Mouse (Mus musculus) MEL (cell line): ENCODE data around the gene Dmtf1. TPM values are rescaled to one million over a fixed set of nuclear protein-coding genes. Genes with fewer than 3 reads are reported as not detected.

ENCODE experiments used
- DNase-seq: peaks from one replicate; pipeline ENCODE4 v3.0.0; 2011; ENCODE audit warnings: low read depth, low spot score
- H3K27ac ChIP-seq: 2 replicates; pipeline ENCODE4 v1.5.1; 2012; ENCODE audit warnings: low read depth, mild to moderate bottlenecking, control low read depth, low read length, moderate library complexity; ENCODE audit not compliant: control insufficient read depth
- H3K27me3 ChIP-seq, 2 experiments: fragments of 150-350 bp in 1 of 2; sonication (generic) in 1 of 2; 2 replicates each; pipeline ENCODE4 v1.6.1; 2012; ENCODE audit warnings: low read length in 2 of 2, mild to moderate bottlenecking in 2 of 2, improper control_type of control experiment in 1 of 2, moderate library complexity in 1 of 2; ENCODE audit not compliant: insufficient read depth in 2 of 2, control insufficient read depth in 1 of 2
- H3K36me3 ChIP-seq, 2 experiments: 2 replicates each; pipeline ENCODE4 v1.6.1; 2012 to 2014; ENCODE audit warnings: low read length in 2 of 2, improper control_type of control experiment in 1 of 2, inconsistent platforms in 1 of 2, mild to moderate bottlenecking in 1 of 2; ENCODE audit not compliant: insufficient read depth in 2 of 2, control insufficient read depth in 1 of 2
- H3K4me1 ChIP-seq, 2 experiments: fragments of 150-350 bp in 1 of 2; sonication (generic) in 1 of 2; 2 replicates each; pipeline ENCODE4 v1.6.1; 2012; ENCODE audit warnings: low read length in 2 of 2, improper control_type of control experiment in 1 of 2, mild to moderate bottlenecking in 1 of 2; ENCODE audit not compliant: insufficient read depth in 2 of 2, control insufficient read depth in 1 of 2
- H3K4me3 ChIP-seq, 2 experiments: fragments of 150-350 bp in 1 of 2; sonication (generic) in 1 of 2; 2 replicates each; pipeline ENCODE4 v1.5.1; 2012; ENCODE audit warnings: low read depth in 2 of 2, low read length in 2 of 2, mild to moderate bottlenecking in 2 of 2, moderate library complexity in 2 of 2, control low read depth in 1 of 2, improper control_type of control experiment in 1 of 2; ENCODE audit not compliant: control insufficient read depth in 1 of 2, insufficient read depth in 1 of 2
- H3K79me2 ChIP-seq: 2 replicates; pipeline ENCODE4 v1.6.1; 2012; ENCODE audit warnings: mild to moderate bottlenecking, low read length, moderate library complexity; ENCODE audit not compliant: control insufficient read depth, poor library complexity, insufficient read depth
- H3K9ac ChIP-seq: 2 replicates; pipeline ENCODE4 v1.6.1; 2012; ENCODE audit warnings: low read depth, mild to moderate bottlenecking, control low read depth, low read length, moderate library complexity; ENCODE audit not compliant: control insufficient read depth, poor library complexity, severe bottlenecking
- H3K9me3 ChIP-seq: fragments of 150-350 bp; sonication (generic); replicated peaks from 2 replicates; pipeline ENCODE4 v1.6.1; 2012; ENCODE audit warnings: mild to moderate bottlenecking, low read length, improper control_type of control experiment, moderate library complexity; ENCODE audit not compliant: insufficient read depth
- CHD2 ChIP-seq: IDR thresholded peaks from 2 replicates; pipeline ENCODE4 v1.6.1; 2011; ENCODE audit warnings: low read length, improper control_type of control experiment
- CTCF ChIP-seq, 3 experiments: IDR thresholded peaks in 2 of 3; conservative IDR thresholded peaks in 1 of 3; 2 replicates each; pipeline ENCODE4 v1.5.1; 2011 to 2012; ENCODE audit warnings: low read length in 3 of 3, low read depth in 2 of 3, mild to moderate bottlenecking in 2 of 3, improper control_type of control experiment in 1 of 3, inconsistent platforms in 1 of 3, mixed read lengths in 1 of 3, moderate library complexity in 1 of 3; ENCODE audit not compliant: control insufficient read depth in 1 of 3, insufficient read depth in 1 of 3, poor library complexity in 1 of 3, severe bottlenecking in 1 of 3
- E2F4 ChIP-seq: IDR thresholded peaks from 2 replicates; pipeline ENCODE4 v1.6.1; 2011; ENCODE audit warnings: low read depth, low read length, improper control_type of control experiment, borderline replicate concordance
- ELF1 ChIP-seq: IDR thresholded peaks from 2 replicates; pipeline ENCODE4 v1.6.1; 2014; ENCODE audit warnings: low read depth, mild to moderate bottlenecking, inconsistent platforms, low read length, improper control_type of control experiment, moderate library complexity
- EP300 ChIP-seq, 2 experiments: IDR thresholded peaks; 2 replicates each; pipeline ENCODE4 v1.6.1; 2011; ENCODE audit warnings: improper control_type of control experiment in 2 of 2, low read length in 2 of 2, low read depth in 1 of 2, mild to moderate bottlenecking in 1 of 2
- GATA1 ChIP-seq: IDR thresholded peaks from 2 replicates; pipeline ENCODE4 v1.6.1; 2011; ENCODE audit warnings: low read depth, low read length, improper control_type of control experiment
- HCFC1 ChIP-seq: IDR thresholded peaks from 2 replicates; pipeline ENCODE4 v1.6.1; 2012; ENCODE audit warnings: low read depth, mild to moderate bottlenecking, inconsistent platforms, low read length, improper control_type of control experiment, moderate library complexity
- JUND ChIP-seq: IDR thresholded peaks from 2 replicates; pipeline ENCODE4 v1.6.1; 2011; ENCODE audit warnings: low read depth, mild to moderate bottlenecking, improper control_type of control experiment, low read length
- MAZ ChIP-seq: IDR thresholded peaks from 2 replicates; pipeline ENCODE4 v1.6.1; 2012; ENCODE audit warnings: low read depth, mild to moderate bottlenecking, inconsistent platforms, low read length, improper control_type of control experiment
- MXI1 ChIP-seq: IDR thresholded peaks from 2 replicates; pipeline ENCODE4 v1.6.1; 2011; ENCODE audit warnings: mild to moderate bottlenecking, low read depth, low read length, improper control_type of control experiment
- MYB ChIP-seq: IDR thresholded peaks from 2 replicates; pipeline ENCODE4 v1.6.1; 2011; ENCODE audit warnings: mild to moderate bottlenecking, low read depth, low read length, improper control_type of control experiment
- POLR2A ChIP-seq, 2 experiments: IDR thresholded peaks; 2 replicates each; pipeline ENCODE4 v1.6.1; 2011 to 2012; ENCODE audit warnings: low read length in 2 of 2, mild to moderate bottlenecking in 2 of 2, control low read depth in 1 of 2, improper control_type of control experiment in 1 of 2, low read depth in 1 of 2, moderate library complexity in 1 of 2; ENCODE audit not compliant: control insufficient read depth in 1 of 2, insufficient read depth in 1 of 2, poor library complexity in 1 of 2
- POLR2AphosphoS2 ChIP-seq: IDR thresholded peaks from 2 replicates; pipeline ENCODE4 v1.6.1; 2011; ENCODE audit warnings: low read length, improper control_type of control experiment
- RAD21 ChIP-seq: IDR thresholded peaks from 2 replicates; pipeline ENCODE4 v1.6.1; 2011; ENCODE audit warnings: mild to moderate bottlenecking, low read depth, low read length, improper control_type of control experiment
- RCOR1 ChIP-seq: IDR thresholded peaks from 2 replicates; pipeline ENCODE4 v1.6.1; 2012; ENCODE audit warnings: low read depth, mild to moderate bottlenecking, inconsistent platforms, low read length, improper control_type of control experiment
- SIN3A ChIP-seq: IDR thresholded peaks from 2 replicates; pipeline ENCODE4 v1.6.1; 2012; ENCODE audit warnings: low read length, improper control_type of control experiment, inconsistent platforms
- TAL1 ChIP-seq: IDR thresholded peaks from 2 replicates; pipeline ENCODE4 v1.6.1; 2012; ENCODE audit warnings: mild to moderate bottlenecking, inconsistent platforms, low read length, moderate library complexity, mixed read lengths
- TCF12 ChIP-seq: IDR thresholded peaks from 2 replicates; pipeline ENCODE4 v1.6.1; 2014; ENCODE audit warnings: low read depth, mild to moderate bottlenecking, inconsistent platforms, low read length, improper control_type of control experiment, moderate library complexity
- UBTF ChIP-seq: IDR thresholded peaks from 2 replicates; pipeline ENCODE4 v1.6.1; 2012; ENCODE audit warnings: low read depth, mild to moderate bottlenecking, inconsistent platforms, low read length, improper control_type of control experiment, moderate library complexity, borderline replicate concordance; ENCODE audit not compliant: insufficient read depth
- ZKSCAN1 ChIP-seq: IDR thresholded peaks from 2 replicates; pipeline ENCODE4 v1.6.1; 2012; ENCODE audit warnings: low read depth, mild to moderate bottlenecking, inconsistent platforms, low read length, improper control_type of control experiment, moderate library complexity
- ZNF384 ChIP-seq: IDR thresholded peaks from 2 replicates; pipeline ENCODE4 v1.6.1; 2012; ENCODE audit warnings: low read depth, mild to moderate bottlenecking, inconsistent platforms, low read length, improper control_type of control experiment
- polyA plus RNA-seq, 2 experiments: library from polyadenylated mRNA; stranded (reverse) in 1 of 2; unstranded in 1 of 2; fragments of >175 nt in 1 of 2; fragments of >200 nt in 1 of 2; gene quantifications; 2 replicates each; pipeline versions ENCODE4 v1.2.1 to v1.2.4; 2012; ENCODE audit warnings: low replicate concordance in 2 of 2, low read depth in 1 of 2; ENCODE audit not compliant: insufficient read length in 2 of 2, insufficient read depth in 1 of 2, missing spikeins in 1 of 2
- total RNA-seq: library from RNA; depleted of rRNA; stranded (reverse); fragments of 300-350 nt; gene quantifications from 2 replicates; pipeline ENCODE4 v1.2.3, GENCODE M21; 2012

Gene Dmtf1
- total and polyA plus RNA-seq, 3 experiments, result 18.7 to 78.4 (median 22.0) TPM

GRCm38 (mm10) chr5:9090493-9091106 lies 71.0 kb downstream of the Dmtf1 start:
- no peak for DNase-seq
- Histone ChIP-seq H3K36me3 (no peaks in the 10 kb centered on the region), H3K4me1 (no peaks in the 10 kb centered on the region)
- TF ChIP-seq POLR2A (IDR thresholded peaks at IDR 0.05; ENCODE audit: control insufficient read depth in 1 of 2, insufficient read depth in 1 of 2, low read depth in 1 of 2, low read length in 2 of 2, poor library complexity in 1 of 2) (no peak), SIN3A (no peak), GATA1 (no peak), RAD21 (no peak)
- TF ChIP-seq, all 39 proteins: peak for 0
- Histone ChIP-seq H3K9me3 (no peaks in the 10 kb centered on the region), H3K9ac (no peak overlapping the region), H3K27me3 (peaks cover 0 to 2% of the 10 kb centered on the region in 2 experiments; a peak in 1 of 4 replicates), H3K27ac (no peak overlapping the region), H3K4me3 (no peak overlapping the region), H3K79me2 (no peaks in the 10 kb centered on the region)

GRCm38 (mm10) chr5:9086924-9087719 lies 74.5 kb downstream of the Dmtf1 start:
- H3K27ac ChIP-seq, result no peak overlapping the region
- H3K36me3 ChIP-seq, result no peaks in the 10 kb centered on the region
- H3K4me3 ChIP-seq, result no peak overlapping the region
- no peaks in the 10 kb centered on the region for H3K9me3 ChIP-seq
- H3K4me1 ChIP-seq, result no peaks in the 10 kb centered on the region
- TF ChIP-seq ZKSCAN1 (no peak), RAD21 (no peak), CHD2 (no peak), UBTF (no peak), TAL1 (no peak), POLR2A (IDR thresholded peaks at IDR 0.05; ENCODE audit: control insufficient read depth in 1 of 2, insufficient read depth in 1 of 2, low read depth in 1 of 2, low read length in 2 of 2, poor library complexity in 1 of 2) (no peak), SIN3A (no peak), RCOR1 (no peak), CTCF (IDR thresholded peaks at IDR 0.05 in 2 of 3, conservative IDR thresholded peaks at IDR 0.05 in 1 of 3; ENCODE audit: control insufficient read depth in 1 of 3, insufficient read depth in 1 of 3, low read depth in 2 of 3, low read length in 3 of 3, poor library complexity in 1 of 3, severe bottlenecking in 1 of 3) (no peak), E2F4 (no peak), MXI1 (no peak), MYB (no peak), MAZ (no peak), ELF1 (no peak), HCFC1 (no peak), POLR2AphosphoS2 (no peak), TCF12 (no peak), JUND (no peak), EP300 (IDR thresholded peaks at IDR 0.05; ENCODE audit: low read depth in 1 of 2, low read length in 2 of 2) (no peak), ZNF384 (no peak)
- TF ChIP-seq, all 39 proteins: peak for 0
- no peaks in the 10 kb centered on the region for H3K79me2 ChIP-seq
- DNase-seq, result no peak
- no peak overlapping the region for H3K9ac ChIP-seq
- H3K27me3 ChIP-seq, result no peaks in the 10 kb centered on the region
